Mouse (Mus musculus) ES-E14 (cell line): ENCODE results near the gene Aldh2. TPM values are rescaled to one million over a fixed set of nuclear protein-coding genes. Genes with fewer than 3 reads are reported as not detected.
A peak's percentile ranks its signal among the peaks of the same experiment; 100 is the strongest.

ENCODE experiments used
- DNase-seq: peaks from one replicate; pipeline ENCODE4 v3.0.0-alpha.2; 2013; ENCODE audit warnings: low read depth, low spot score
- H3K27ac ChIP-seq: 2 replicates; pipeline ENCODE4 v1.5.1; 2012; ENCODE audit warnings: low read depth, mild to moderate bottlenecking, low read length, moderate library complexity, mixed read lengths; ENCODE audit not compliant: poor library complexity, insufficient read depth, severe bottlenecking
- H3K36me3 ChIP-seq: 2 replicates; pipeline ENCODE4 v1.6.1; 2012; ENCODE audit warnings: mild to moderate bottlenecking, low read length, moderate library complexity, mixed read lengths; ENCODE audit not compliant: control insufficient read depth, poor library complexity, insufficient read depth, severe bottlenecking
- H3K4me1 ChIP-seq, 2 experiments: fragments of 150-350 bp in 1 of 2; sonication (generic) in 1 of 2; 2 replicates each; pipeline ENCODE4 v1.6.1; 2012; ENCODE audit warnings: low read length in 2 of 2, mild to moderate bottlenecking in 1 of 2, mixed read lengths in 1 of 2; ENCODE audit not compliant: control insufficient read depth in 2 of 2, insufficient read depth in 2 of 2, poor library complexity in 1 of 2
- H3K4me3 ChIP-seq, 2 experiments: fragments of 150-350 bp in 1 of 2; sonication (generic) in 1 of 2; 2 replicates each; pipeline ENCODE4 v1.5.1; 2012; ENCODE audit warnings: low read length in 2 of 2, low read depth in 1 of 2, mild to moderate bottlenecking in 1 of 2, mixed read lengths in 1 of 2; ENCODE audit not compliant: insufficient read depth in 1 of 2, poor library complexity in 1 of 2, severe bottlenecking in 1 of 2
- H3K9ac ChIP-seq: 2 replicates; pipeline ENCODE4 v1.6.1; 2012; ENCODE audit warnings: low read depth, mild to moderate bottlenecking, low read length, mixed read lengths; ENCODE audit not compliant: poor library complexity, insufficient read depth, severe bottlenecking
- H3K9me3 ChIP-seq: fragments of 150-350 bp; sonication (generic); 2 replicates; pipeline ENCODE4 v1.6.1; 2012; ENCODE audit warnings: low read depth, mild to moderate bottlenecking, low read length; ENCODE audit not compliant: control insufficient read depth, insufficient read depth
- CHD2 ChIP-seq: IDR thresholded peaks from 2 replicates; pipeline ENCODE4 v1.6.1; 2014; ENCODE audit warnings: mild to moderate bottlenecking, low read depth, low read length, inconsistent platforms
- HCFC1 ChIP-seq: IDR thresholded peaks from 2 replicates; pipeline ENCODE4 v1.6.1; 2012; ENCODE audit warnings: low read length, inconsistent platforms, borderline replicate concordance; ENCODE audit not compliant: insufficient read depth
- MAFK ChIP-seq: IDR thresholded peaks from 2 replicates; pipeline ENCODE4 v1.6.1; 2014; ENCODE audit warnings: mild to moderate bottlenecking, low read depth, low read length, inconsistent platforms; ENCODE audit not compliant: insufficient read depth
- ZC3H11A ChIP-seq: IDR thresholded peaks from 2 replicates; pipeline ENCODE4 v1.6.1; 2012; ENCODE audit warnings: low read depth, mild to moderate bottlenecking, inconsistent platforms, low read length, borderline replicate concordance
- ZNF384 ChIP-seq: IDR thresholded peaks from 2 replicates; pipeline ENCODE4 v1.6.1; 2012; ENCODE audit warnings: low read depth, low read length, inconsistent platforms
- in situ Hi-C, 2 experiments: fragments of 600-800 bp; cut with MboI; formaldehyde crosslinking; loops; one replicate each; pipeline ENCODE4 v1.15.1; 2025; ENCODE audit warnings: low sequenced_read_pairs in 2 of 2, inconsistent platforms in 1 of 2; ENCODE audit not compliant: unreplicated experiment in 2 of 2
- total RNA-seq: library from RNA; depleted of rRNA; stranded (reverse); fragments of 300-350 nt; gene quantifications from 2 replicates; pipeline ENCODE4 v1.2.3, GENCODE M21; 2012

Gene Aldh2
- total RNA-seq, 1 experiment: 157 TPM

- TF ChIP-seq HCFC1 (no peak), ZC3H11A (no peak), CHD2 (no peak), MAFK (no peak), ZNF384 (no peak)
- in situ Hi-C loops: no loop called here
- Histone ChIP-seq H3K4me1 (peaks cover 0 to 8% of the 10 kb centered on the region in 2 experiments; a peak in 1 of 4 replicates), H3K27ac (no peak overlapping the region), H3K4me3 (no peak overlapping the region), H3K9ac (no peak overlapping the region), H3K36me3 (peaks cover 48% of the 10 kb centered on the region), H3K9me3 (no peaks in the 10 kb centered on the region)
- no peak for DNase-seq
These were observed 23.7 kb downstream of the Aldh2 start for GRCm38 (mm10) chr5:121569881-121570420.

- Histone ChIP-seq H3K27ac (no peak overlapping the region), H3K4me1 (peaks cover 0 to 13% of the 10 kb centered on the region in 2 experiments; a peak in 1 of 4 replicates), H3K9ac (no peak overlapping the region), H3K9me3 (no peaks in the 10 kb centered on the region), H3K36me3 (peaks cover 18% of the 10 kb centered on the region), H3K4me3 (no peak overlapping the region)
- DNase-seq: no peak
- TF ChIP-seq MAFK (no peak), ZNF384 (no peak), CHD2 (no peak), HCFC1 (no peak), ZC3H11A (no peak)
- in situ Hi-C loops: no loop called here
These were observed 27.5 kb downstream of the Aldh2 start for GRCm38 (mm10) chr5:121566035-121566681.

- DNase-seq: peak; percentile 95
- Histone ChIP-seq H3K27ac (no peak overlapping the region), H3K4me3 (no peak overlapping the region), H3K36me3 (peaks cover 7% of the 10 kb centered on the region; the same call in 1 of the 2 replicates), H3K4me1 (peaks cover 0 to 13% of the 10 kb centered on the region in 2 experiments; a peak in 1 of 4 replicates), H3K9ac (peak overlapping the region; percentile 63; the same call in 1 of the 2 replicates), H3K9me3 (no peaks in the 10 kb centered on the region)
- TF ChIP-seq HCFC1 (no peak), ZNF384 (no peak), MAFK (no peak), CHD2 (no peak), ZC3H11A (0 out of 2 replicates have a peak, but pooled peaks have one; percentile 13)
- in situ Hi-C loops: no loop called here
These were observed 29.1 kb downstream of the Aldh2 start for GRCm38 (mm10) chr5:121564468-121564895.

GRCm38 (mm10) chr5:121562436-121562835, 31.2 kb downstream of the Aldh2 start:
- Histone ChIP-seq H3K36me3 (no peaks in the 10 kb centered on the region), H3K27ac (no peak overlapping the region), H3K4me3 (no peak overlapping the region), H3K9ac (no peak overlapping the region), H3K9me3 (no peaks in the 10 kb centered on the region), H3K4me1 (peaks cover 0 to 13% of the 10 kb centered on the region in 2 experiments; a peak in 1 of 4 replicates)
- TF ChIP-seq ZC3H11A (no peak), CHD2 (no peak), ZNF384 (no peak), MAFK (no peak), HCFC1 (no peak)
- no peak for DNase-seq
- in situ Hi-C loops: no loop called here

GRCm38 (mm10) chr5:121549196-121549595, 44.4 kb downstream of the Aldh2 start:
- in situ Hi-C loops: no loop called here
- TF ChIP-seq ZNF384: no peak
- TF ChIP-seq MAFK: no peak
- TF ChIP-seq HCFC1: no peak
- TF ChIP-seq ZC3H11A: no peak
- no peak for TF ChIP-seq CHD2
- no peak for DNase-seq

More at GRCm38 (mm10) chr5:121549196-121549595, 44.4 kb downstream of the Aldh2 start:
- H3K4me3 ChIP-seq: no peak overlapping the region
- H3K36me3 ChIP-seq: no peaks in the 10 kb centered on the region
- H3K27ac ChIP-seq: no peak overlapping the region
- no peaks in the 10 kb centered on the region for H3K9me3 ChIP-seq
- H3K4me1 ChIP-seq: peaks cover 0 to 2% of the 10 kb centered on the region in 2 experiments; a peak in 1 of 4 replicates
- no peak overlapping the region for H3K9ac ChIP-seq
